12 mouse cellular contexts compared by ENCODE assay signal in genomic region chr8:79606225-79606624, GRCm38 (mm10). TPM values are rescaled to one million over a fixed set of nuclear protein-coding genes. Genes with fewer than 3 reads are reported as not detected.
DNase-seq lines count a peak whose midpoint lies in the region; ATAC-seq and TF ChIP-seq lines count a peak whose summit lies in the region.
"Had no signal": no experiment of that assay in that cellular context is flagged by ENCODE, and none has a peak within 500 bp of the region (broad histone marks: within the 10 kb centered on the region; RNA-seq: fewer than 3 reads in every experiment).

No protein-coding gene starts in this region.

- ATAC-seq in embryonic facial prominence, embryonic 11.5 days (replicated peaks; ENCODE audit: insufficient number of reproducible peaks, low FRiP score, low TSS enrichment, low read depth), result no peak
- ATAC-seq in hindbrain, embryonic 13.5 days (ENCODE audit: low FRiP score), result no peak
- ATAC-seq: forebrain, embryonic 16.5 days had no signal

- H3K9me3 ChIP-seq in embryonic facial prominence, embryonic 11.5 days (replicated peaks; ENCODE audit: control insufficient read depth, low read length), result no peaks in the 10 kb centered on the region
- no peaks in the 10 kb centered on the region for H3K9me3 ChIP-seq in hindbrain, embryonic 13.5 days

- 0 out of 2 replicates have a peak, but pooled peaks have one; percentile 16 for TF ChIP-seq CTCF in gastrocnemius, adult 2 months (IDR thresholded peaks at IDR 0.05)
- peak; percentile 43 for TF ChIP-seq CTCF in layer of hippocampus, adult 2 months (conservative IDR thresholded peaks at IDR 0.05)

- no peak overlapping the region for H3K4me3 ChIP-seq in gastrocnemius, adult 2 months
- no peak overlapping the region for H3K4me3 ChIP-seq in layer of hippocampus, adult 2 months
- H3K4me3 ChIP-seq in embryonic facial prominence, embryonic 11.5 days (ENCODE audit: low read depth, low read length), result no peak overlapping the region
- H3K4me3 ChIP-seq in hindbrain, embryonic 13.5 days, result no peak overlapping the region

- intact Hi-C loops in gastrocnemius, adult 2 months (cut with DNase I), result no loop called here
- intact Hi-C loops in gastrocnemius, postnatal 14 days (cut with DNase I; ENCODE audit: low total_unique reads), result no loop called here

- no peaks in the 10 kb centered on the region for H3K27me3 ChIP-seq in embryonic facial prominence, embryonic 11.5 days (ENCODE audit: control insufficient read depth, insufficient read depth, low read length)
- no peaks in the 10 kb centered on the region for H3K27me3 ChIP-seq in hindbrain, embryonic 13.5 days

- no peak overlapping the region for H3K9ac ChIP-seq in embryonic facial prominence, embryonic 11.5 days (replicated peaks; ENCODE audit: low read length)
- H3K9ac ChIP-seq in hindbrain, embryonic 13.5 days, result no peak overlapping the region

- no peak overlapping the region for H3K4me2 ChIP-seq in embryonic facial prominence, embryonic 11.5 days (ENCODE audit: low read depth, low read length)
- no peak overlapping the region for H3K4me2 ChIP-seq in hindbrain, embryonic 13.5 days

- H3K27ac ChIP-seq in gastrocnemius, adult 2 months, result no peak overlapping the region
- no peak overlapping the region for H3K27ac ChIP-seq in layer of hippocampus, adult 2 months
- no peak overlapping the region for H3K27ac ChIP-seq in embryonic facial prominence, embryonic 11.5 days (replicated peaks; ENCODE audit: low read depth, low read length)
- no peak overlapping the region for H3K27ac ChIP-seq in hindbrain, embryonic 13.5 days

- H3K4me1 ChIP-seq in embryonic facial prominence, embryonic 11.5 days (ENCODE audit: control insufficient read depth, insufficient read depth, low read length), result no peaks in the 10 kb centered on the region
- no peaks in the 10 kb centered on the region for H3K4me1 ChIP-seq in hindbrain, embryonic 13.5 days (replicated peaks)

- no peaks in the 10 kb centered on the region for H3K36me3 ChIP-seq in embryonic facial prominence, embryonic 11.5 days (replicated peaks; ENCODE audit: control insufficient read depth, insufficient read depth, low read depth, low read length)
- H3K36me3 ChIP-seq in hindbrain, embryonic 13.5 days, result no peaks in the 10 kb centered on the region

- no peak for DNase-seq in gastrocnemius, adult 2 months
- no peak for DNase-seq in gastrocnemius, postnatal 14 days
- no peak for DNase-seq in layer of hippocampus, adult 2 months (ENCODE audit: low spot score in 2 of 2)
- DNase-seq in layer of hippocampus, postnatal 10 days (ENCODE audit: low spot score in 2 of 2), result no peak
- peak; percentile 47 to 53 for DNase-seq in B cell, adult 2 months
- DNase-seq in embryonic facial prominence, embryonic 11.5 days (ENCODE audit: low spot score), result peak; percentile 50
- DNase-seq in cerebellum, postnatal 25 days, result no peak
- DNase-seq: adrenal gland, adult 8-10 months; cerebellum, adult 11-12 months; lung, postnatal 14 days had no signal

RNA-seq across cellular contexts. Expression of gene Otud4, which starts 33.2 kb away (rescaled TPM):
- total RNA-seq in gastrocnemius, adult 2 months (2021), result 10 to 100 TPM; 40.6 to 53.3 TPM
- 10 to 100 TPM; 46.7 to 49.3 TPM for total RNA-seq in gastrocnemius, postnatal 14 days (2021)
- 10 to 100 TPM; 35.4 to 44.1 TPM for total RNA-seq in layer of hippocampus, adult 2 months (2021)
- 10 to 100 TPM; 40.5 to 45.3 TPM for total RNA-seq in layer of hippocampus, postnatal 10 days (2021)
- 19.5 and 22.9 TPM in 2 replicates for polyA plus RNA-seq in embryonic facial prominence, embryonic 11.5 days (2014; fragmentation: Nextera tagmentation; extraction: Ambion mirVana)
- 10.3 and 10.6 TPM in 2 replicates for polyA plus RNA-seq in hindbrain, embryonic 13.5 days (2015; fragmentation: Nextera tagmentation; extraction: Ambion mirVana)

Comparison
In these comparisons a context has a peak if more than half of its experiments do, and no peak if none do; other contexts are left out.
1. DNase-seq: peak in B cell, adult 2 months (2 of 2) and embryonic facial prominence, embryonic 11.5 days (single experiment); none in gastrocnemius, adult 2 months (single experiment), gastrocnemius, postnatal 14 days (single experiment), layer of hippocampus, adult 2 months (0 of 2), layer of hippocampus, postnatal 10 days (0 of 2) and cerebellum, postnatal 25 days (0 of 2).